Mouse (Mus musculus) T-helper 1 cell (primary cell): Measurements from ENCODE around the gene Atg7.

Experiments
- in situ Hi-C: fragments of 300-600 bp; cut with MboI, MseI; formaldehyde crosslinking; loops from one replicate; pipeline ENCODE4 v1.15.1; 2025; ENCODE audit warnings: high pct_unique_total_duplicates

Atg7 gene

GRCm38 (mm10) chr6:114849787-114850186 is 206.9 kb downstream of the Atg7 start:
- in situ Hi-C loops = no loop called here

GRCm38 (mm10) chr6:114851688-114852087 is 208.8 kb downstream of the Atg7 start:
- in situ Hi-C loops = no loop called here

- in situ Hi-C loops = no loop called here
These were observed 209.8 kb downstream of the Atg7 start for GRCm38 (mm10) chr6:114852739-114853138.

GRCm38 (mm10) chr6:114854368-114854767 is 211.5 kb downstream of the Atg7 start:
- in situ Hi-C loops = no loop called here

GRCm38 (mm10) chr6:114855644-114856043 is 212.7 kb downstream of the Atg7 start:
- in situ Hi-C loops = no loop called here

GRCm38 (mm10) chr6:114856501-114856900 is 213.6 kb downstream of the Atg7 start:
- in situ Hi-C loops = no loop called here

- in situ Hi-C loops = no loop called here
These were observed 215.3 kb downstream of the Atg7 start for GRCm38 (mm10) chr6:114857996-114858721.

GRCm38 (mm10) chr6:114858722-114859053 is 215.8 kb downstream of the Atg7 start:
- in situ Hi-C loops = no loop called here

GRCm38 (mm10) chr6:114860677-114861568 is 218.0 kb downstream of the Atg7 start:
- in situ Hi-C loops = no loop called here

- in situ Hi-C loops = no loop called here
These were observed 218.7 kb downstream of the Atg7 start for GRCm38 (mm10) chr6:114861591-114861990.

GRCm38 (mm10) chr6:114862046-114862445 is 219.1 kb downstream of the Atg7 start:
- in situ Hi-C loops = no loop called here

GRCm38 (mm10) chr6:114863501-114863900 is 220.6 kb downstream of the Atg7 start:
- in situ Hi-C loops = no loop called here

GRCm38 (mm10) chr6:114864421-114864820 is 221.5 kb downstream of the Atg7 start:
- in situ Hi-C loops = no loop called here

- in situ Hi-C loops = no loop called here
These were observed 223.2 kb downstream of the Atg7 start for GRCm38 (mm10) chr6:114866078-114866477.

GRCm38 (mm10) chr6:114866619-114867018 is 223.7 kb downstream of the Atg7 start:
- in situ Hi-C loops = no loop called here

GRCm38 (mm10) chr6:114868656-114869055 is 225.8 kb downstream of the Atg7 start:
- in situ Hi-C loops = no loop called here

- in situ Hi-C loops = no loop called here
These were observed 226.7 kb downstream of the Atg7 start for GRCm38 (mm10) chr6:114869501-114870076.

- in situ Hi-C loops = no loop called here
These were observed 228.2 kb downstream of the Atg7 start for GRCm38 (mm10) chr6:114871010-114871660.

GRCm38 (mm10) chr6:114873808-114874137 is 230.9 kb downstream of the Atg7 start:
- in situ Hi-C loops = no loop called here

- in situ Hi-C loops = no loop called here
These were observed 231.4 kb downstream of the Atg7 start for GRCm38 (mm10) chr6:114874138-114874928.

GRCm38 (mm10) chr6:114875018-114875558 is 232.2 kb downstream of the Atg7 start:
- in situ Hi-C loops = no loop called here
